Mouse (Mus musculus): ENCODE measurements around the gene Nek5.
"Not testable (repeated sequence)": the region's sequence is repeated elsewhere in the genome, so short reads cannot be mapped to it uniquely, and the experiment has no call there.

The Nek5 gene

DNA sequence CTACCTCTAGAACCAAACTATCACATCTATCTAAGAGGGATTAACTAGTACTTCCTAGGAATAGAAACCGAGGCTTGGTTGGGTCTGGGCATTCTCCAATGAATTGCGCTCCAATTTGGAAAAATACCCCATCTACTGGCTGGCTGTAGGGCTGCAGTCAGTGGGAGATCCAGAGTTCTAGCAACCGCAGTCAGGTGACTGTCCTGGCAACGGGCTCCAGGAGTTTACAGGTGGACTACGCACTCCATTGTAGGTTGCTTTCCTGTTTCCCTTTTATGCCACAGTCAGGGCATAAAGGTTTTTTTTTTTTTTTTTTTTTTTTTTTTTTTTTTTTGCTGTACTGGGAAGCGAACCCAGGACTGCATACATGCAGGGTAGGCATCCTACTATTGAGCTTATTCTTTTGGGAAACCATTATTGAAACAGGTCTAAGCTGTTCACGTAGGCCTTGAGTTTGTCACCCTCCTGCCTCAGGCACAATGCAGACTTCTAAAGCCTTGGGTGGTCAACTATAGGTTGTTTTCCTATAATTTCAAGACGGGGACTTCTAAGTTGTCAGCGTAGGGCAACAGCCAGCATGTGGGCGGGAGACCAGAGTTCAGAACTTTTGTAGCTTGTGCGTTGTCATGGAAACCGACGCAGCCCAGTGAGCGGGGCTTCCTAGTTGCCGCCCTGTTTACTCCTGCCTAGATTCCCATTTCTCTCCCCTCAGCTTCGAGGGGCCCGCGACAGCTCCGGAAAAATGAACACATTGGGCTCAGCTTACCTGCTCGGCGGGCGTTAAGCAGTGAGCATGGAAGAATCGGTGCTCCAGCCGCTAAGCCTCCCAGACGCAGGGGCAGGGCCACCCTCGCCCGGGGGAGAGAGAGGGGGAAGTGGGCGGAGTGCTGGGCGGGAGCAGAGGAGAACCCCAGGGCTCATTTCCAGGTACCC, at the start of gene Nek5:
TSS of gene Nek5 (minus strand) at position 834 of the 933 bp plus-strand sequence.
- DNase-seq (ENCODE audit: low spot score in 2 of 2) = no peak

DNA sequence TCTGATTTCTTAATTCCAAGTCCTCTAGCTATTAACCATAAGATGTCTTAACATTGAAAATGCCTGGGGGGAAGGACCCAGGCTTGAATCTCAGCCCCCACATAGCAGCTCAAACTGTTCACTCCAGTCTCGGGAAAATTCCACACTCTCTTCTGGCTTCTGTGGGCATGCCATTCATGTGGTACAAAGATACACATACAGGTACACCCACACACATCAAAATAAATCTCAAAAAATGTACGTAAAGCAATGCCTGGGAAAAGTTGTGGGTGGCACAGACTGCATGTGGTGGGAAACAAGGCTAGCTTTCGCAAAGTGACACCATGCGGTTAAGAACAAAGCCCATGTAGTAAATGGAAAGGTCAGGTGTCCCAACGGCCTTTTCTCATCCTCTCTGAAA, 44.3 kb upstream of the Nek5 start:
- peak in 1 of 2 experiments; percentile 45 for DNase-seq (ENCODE audit: low spot score in 2 of 2)

DNA sequence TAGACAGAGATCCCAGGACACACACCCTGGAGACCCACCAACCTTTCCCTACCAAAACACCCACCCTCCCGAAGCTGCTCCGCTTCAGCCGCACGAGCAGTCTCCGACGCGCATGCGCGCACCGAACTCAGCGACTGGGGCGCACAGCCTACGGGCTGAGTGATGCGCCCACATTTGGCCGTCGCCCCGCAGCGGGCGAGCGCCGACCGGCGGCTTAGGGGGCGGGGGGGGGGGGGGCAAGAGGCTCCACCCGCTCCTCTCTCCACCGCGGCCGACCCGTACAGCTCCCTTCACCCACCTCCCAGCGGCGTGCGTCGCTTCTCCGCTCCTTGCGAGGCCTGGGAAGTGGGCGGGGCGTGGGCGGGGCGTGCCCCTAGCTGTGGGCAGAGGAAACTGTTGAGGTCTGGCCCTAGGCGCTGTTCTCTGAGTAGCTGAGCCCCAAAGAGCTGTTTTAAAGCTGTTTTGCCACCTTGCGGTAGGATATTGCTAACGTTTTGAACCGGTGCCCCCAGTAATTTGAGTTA, 41.3 kb upstream of the Nek5 start, which contains the start of gene Nek3:
TSS of gene Nek3 (minus strand) at position 356 of the 524 bp plus-strand sequence.
- DNase-seq (ENCODE audit: low spot score in 2 of 2) = peak; percentile 64 to 65

DNA sequence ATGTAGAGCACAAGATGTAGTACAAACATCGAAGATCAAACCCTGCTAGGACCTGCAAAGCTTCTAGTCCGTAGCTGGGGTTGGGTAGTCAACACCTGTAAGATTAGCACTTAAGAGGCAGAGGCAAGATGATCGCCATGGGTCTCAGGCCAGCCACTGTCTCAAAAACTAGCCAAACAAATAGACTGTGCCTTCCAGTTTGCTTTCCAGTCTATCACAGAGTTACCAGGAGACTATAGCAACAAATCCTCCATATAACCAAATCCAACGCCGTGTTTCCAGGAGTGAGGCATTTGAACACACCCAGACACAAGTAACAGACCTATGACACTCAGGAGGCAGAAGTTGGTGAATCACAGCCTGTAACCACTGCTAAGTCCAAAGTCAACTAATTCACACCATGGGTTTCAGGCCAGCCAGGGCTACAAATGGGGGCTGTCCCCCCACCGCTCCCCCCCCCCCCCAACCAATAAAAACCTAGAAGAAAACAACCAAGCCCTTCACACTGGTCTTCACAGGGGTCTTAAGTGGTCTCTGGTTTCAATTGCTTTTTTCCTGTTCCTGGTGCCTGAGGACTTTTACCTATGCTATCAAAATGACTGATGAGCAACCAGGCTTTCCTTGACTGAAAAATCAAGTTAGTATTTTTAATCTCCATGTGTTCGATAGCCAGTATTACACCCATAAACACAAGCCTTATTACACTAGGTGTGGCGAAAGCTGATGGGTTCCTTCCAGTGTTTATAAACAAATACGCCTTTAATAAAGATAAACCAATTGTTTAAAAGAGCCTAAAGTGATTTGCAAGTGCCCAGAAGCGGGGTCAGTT, 40.6 kb upstream of the Nek5 start:
- DNase-seq (ENCODE audit: low spot score in 2 of 2) = no peak

DNA sequence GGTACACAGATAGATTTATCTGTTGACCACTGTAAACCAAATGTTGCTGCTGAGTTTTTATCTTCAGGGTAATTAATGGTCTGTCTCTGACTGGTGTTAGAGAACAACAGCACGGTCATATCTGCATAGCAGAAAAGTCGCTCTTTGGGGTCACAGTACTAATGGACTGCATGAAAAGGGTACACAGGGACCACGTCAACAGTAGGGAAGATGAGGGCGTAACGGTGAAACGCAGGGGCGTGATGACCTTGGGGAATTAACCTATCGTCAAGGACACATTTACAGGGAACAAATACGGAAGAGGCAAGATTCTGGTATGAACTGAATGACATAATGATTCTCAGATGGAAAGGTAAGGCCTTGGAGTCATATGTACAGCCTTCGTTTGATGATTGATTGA, 39.6 kb upstream of the Nek5 start:
- no peak for DNase-seq (ENCODE audit: low spot score in 2 of 2)

DNA sequence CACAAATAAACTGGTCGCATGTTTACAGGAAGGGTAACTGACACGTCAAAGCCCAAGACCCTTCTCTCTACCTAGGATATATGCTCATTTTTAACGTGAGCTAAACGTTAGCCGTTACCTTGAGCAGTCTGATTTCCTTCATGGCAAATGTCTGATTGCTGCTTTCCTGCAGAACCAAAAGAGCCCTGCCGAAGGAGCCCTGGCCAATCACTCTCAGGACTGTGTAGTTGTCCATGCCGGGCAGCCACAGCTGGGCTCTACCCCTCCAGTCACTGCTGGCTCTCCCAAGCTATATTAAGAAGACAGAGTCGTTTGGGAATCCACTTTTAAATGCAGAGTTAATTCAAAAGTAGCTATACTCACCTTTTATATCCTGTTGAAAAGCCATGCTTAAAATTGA, 37.4 kb upstream of the Nek5 start:
- DNase-seq (ENCODE audit: low spot score in 2 of 2) = no peak

DNA sequence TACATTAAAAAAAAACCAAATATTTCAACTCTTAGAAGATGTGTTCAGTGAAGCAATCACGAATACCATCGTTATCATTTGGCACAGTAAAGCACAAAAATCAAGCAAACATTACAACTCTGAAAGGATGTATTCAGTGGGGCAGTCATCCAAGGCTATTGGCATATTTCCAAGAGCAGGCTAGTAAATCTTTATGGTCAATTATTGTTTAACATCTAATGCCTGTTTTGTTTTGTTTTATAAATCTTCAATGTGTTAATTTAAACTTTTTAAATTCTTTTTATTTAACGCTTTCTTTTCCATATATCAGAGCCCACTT, 25.5 kb upstream of the Nek5 start:
- DNase-seq (ENCODE audit: low spot score in 2 of 2) = no peak

DNA sequence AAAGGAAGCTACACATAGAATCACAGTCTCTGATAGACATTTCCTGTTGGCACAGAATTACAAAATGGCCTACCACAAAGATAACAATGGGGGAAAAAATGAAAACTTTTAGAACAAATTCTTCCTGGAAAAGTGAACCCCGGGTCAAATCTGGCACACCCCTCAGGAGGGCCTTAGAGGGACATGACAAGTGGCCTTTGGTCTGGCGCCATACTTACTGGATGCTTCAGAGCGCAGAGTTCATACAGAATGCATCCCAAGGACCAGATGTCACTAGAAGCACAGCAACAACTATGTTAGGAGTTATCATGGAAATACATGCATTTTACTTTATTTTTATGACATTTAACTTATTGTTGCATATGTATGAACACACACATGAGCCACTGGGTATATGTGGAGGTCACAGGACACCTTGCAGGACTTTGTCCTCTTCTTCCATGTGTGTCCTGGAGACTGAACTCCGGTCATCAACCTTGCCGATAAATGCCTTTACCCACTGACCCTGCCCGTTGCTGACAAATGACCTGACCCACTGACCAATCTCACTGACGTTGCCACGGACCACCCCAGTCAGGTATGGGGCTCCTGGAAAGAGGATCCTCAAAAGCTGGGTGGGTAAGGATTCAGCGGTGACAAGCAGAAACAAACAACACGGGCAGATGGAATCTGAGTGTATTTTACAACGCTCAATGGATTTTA, 24.9 kb upstream of the Nek5 start:
- no peak for DNase-seq (ENCODE audit: low spot score in 2 of 2)

DNA sequence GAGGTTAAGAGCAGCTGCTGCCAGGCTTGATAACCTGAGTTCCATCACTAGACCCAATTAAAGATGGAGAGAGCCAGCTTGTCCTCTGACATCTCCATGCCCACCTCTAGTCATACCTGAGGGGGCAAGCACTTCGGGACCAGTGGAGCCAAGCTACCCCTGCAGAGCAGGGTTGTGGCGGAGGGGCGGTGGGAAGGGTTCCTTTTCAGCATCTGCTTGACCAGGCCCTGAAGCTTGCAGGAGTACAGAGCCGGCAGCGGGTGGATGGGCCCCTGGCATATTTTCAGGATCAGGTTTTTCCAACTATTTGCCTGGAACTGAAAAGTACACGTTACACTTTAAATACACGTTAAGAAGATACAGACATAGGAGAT, 23.5 kb upstream of the Nek5 start:
- DNase-seq (ENCODE audit: low spot score in 2 of 2) = no peak

DNA sequence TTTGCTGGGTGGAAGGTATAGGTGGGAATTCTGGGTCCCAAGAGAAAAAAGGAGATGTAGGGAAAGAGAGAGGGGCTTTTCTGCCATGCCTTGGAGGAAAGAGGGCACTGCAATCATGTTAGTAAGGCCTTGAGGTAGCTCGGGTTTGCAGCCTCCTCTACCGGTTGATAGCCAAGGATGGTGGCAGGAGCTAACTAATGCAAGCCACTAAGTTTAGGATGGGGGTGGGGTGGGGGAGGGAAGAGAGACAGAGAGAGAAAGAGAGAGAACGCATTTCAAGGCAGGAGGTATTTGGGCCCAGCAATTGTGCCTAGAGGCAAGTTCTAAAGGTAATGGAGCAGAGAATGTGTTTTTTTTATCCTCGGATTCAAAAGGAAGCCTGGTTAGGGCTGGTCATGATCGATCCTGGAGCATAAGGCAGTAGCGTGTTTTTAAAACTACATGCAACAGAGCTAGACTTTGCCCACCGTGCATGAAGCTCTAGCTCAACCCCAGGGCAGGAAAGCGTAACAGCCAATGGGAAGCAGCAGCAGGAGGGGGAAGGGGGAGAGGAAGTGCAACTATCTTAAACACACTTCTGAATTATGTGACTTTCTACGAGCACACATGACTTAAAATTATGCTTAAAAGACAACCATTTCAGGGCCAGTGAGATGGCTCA, 23.0 kb upstream of the Nek5 start:
- DNase-seq (ENCODE audit: low spot score in 2 of 2) = no peak

DNA sequence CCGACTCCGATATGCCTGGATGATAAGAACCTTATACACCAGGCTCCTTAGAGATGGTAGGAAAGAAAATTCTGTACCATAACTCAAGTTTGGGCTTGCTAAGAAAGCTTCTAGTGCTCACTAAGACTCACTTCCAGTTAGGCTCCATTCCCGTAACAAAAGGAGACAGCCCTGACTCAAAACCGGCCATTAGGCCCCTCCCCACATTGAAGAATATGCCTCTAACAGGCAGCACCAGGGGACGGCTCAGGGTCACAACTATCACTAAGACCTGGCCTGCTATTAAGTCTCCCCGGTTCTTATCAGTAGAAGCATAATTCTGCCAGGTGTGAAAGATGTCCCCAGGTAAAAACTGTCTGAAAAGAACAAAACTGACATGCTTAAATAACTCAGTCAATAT, 21.0 kb upstream of the Nek5 start:
- no peak for DNase-seq (ENCODE audit: low spot score in 2 of 2)

DNA sequence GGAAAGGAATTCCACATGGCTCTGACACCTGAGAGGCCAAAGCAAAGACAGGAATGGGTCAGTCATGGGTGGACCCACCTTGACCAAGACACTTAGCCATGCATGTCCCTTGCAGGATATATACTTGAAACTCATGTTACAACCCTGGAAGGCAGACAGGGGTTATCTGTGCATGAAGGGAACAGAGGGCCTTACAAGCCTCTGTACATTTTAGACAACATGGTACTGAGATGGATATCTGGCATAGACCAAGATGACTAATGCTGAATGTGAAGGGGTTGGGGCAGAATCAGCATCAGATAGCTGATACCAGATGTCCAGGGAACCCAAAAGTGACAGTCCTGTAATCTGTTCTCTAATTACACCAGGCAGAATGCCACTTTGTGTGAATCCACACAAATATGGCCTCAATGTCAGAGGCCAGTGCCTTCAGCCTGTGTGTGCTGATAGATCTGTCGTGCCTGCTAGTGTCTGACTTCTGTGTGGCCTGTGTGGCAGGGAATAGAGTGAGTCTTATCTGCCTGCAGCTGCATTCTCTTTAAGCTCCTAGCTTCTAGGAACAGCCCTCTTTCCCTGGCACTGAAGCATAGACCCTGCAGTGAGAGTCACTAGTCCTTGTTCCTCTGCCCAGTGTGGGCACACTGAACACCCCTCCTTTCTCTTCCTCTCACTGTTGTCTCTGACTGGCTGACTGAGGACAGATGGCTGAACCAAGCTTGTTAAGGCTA, 19.1 kb upstream of the Nek5 start:
- no peak for DNase-seq (ENCODE audit: low spot score in 2 of 2)

DNA sequence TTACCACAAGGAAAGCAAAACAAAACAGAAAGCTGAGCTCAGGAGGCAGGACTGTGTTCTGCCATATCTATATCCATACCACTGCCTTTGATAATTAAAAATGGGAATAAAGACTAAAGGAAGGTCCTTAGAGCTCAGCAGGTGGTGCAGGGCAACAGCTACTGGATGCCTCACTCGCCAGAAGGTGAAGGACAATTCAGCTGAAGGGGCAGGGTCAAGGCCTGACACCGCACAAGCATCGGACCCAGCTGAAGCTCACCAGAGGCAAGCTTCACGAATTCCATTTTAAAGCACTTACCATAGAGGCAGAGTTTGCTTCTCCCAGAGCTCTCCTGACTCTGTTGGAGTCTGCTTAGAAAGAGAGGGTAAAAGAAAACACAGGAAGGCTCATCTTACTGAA, 17.7 kb upstream of the Nek5 start:
- DNase-seq (ENCODE audit: low spot score in 2 of 2) = no peak

DNA sequence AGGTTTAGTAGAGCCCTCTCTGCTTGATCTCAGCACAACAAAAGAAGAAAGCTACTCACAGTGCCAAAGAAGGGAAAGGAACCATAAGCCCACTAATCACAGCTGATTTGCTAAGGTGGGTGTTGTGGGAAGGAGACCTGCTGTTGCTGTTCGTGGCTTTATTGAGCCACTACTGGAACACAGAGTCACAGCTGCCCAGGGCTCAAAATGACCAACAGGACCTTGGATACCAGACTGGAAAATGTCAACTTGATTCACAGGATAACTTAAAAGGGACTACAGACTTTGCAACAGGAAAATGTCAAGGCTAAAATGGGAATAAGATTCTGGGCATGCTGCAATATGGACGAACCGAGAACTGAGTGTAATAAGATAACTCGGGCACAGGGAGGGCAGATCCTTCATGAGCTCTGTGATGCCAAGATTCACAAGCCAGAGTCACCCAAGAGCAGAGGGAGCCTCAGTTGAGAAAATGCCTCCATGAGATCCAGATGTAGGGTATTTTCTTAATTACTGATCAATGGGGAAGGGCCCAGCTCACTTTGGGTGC, 17.1 kb upstream of the Nek5 start:
- no peak for DNase-seq (ENCODE audit: low spot score in 2 of 2)

DNA sequence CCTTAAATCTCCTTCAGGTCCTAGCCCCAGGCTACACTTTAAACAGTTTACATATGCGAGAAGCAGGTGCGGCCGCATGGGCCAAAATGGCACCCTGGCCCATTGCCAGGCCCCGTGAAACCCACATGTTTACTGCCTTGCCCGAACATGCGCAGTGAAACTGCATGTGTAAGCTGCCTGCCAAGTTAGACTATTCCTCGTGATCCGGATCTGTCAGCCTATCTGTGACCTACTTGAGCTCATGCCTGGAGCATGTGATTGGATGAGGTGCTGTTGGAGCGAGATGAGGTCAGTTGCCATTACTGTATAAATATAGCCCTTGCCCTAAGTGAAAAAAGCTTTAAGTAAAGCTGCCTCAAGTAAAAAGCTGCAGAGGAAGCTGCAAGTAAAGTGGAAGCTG, 11.6 kb upstream of the Nek5 start:
- DNase-seq (ENCODE audit: low spot score in 2 of 2) = not testable (repeated sequence)

DNA sequence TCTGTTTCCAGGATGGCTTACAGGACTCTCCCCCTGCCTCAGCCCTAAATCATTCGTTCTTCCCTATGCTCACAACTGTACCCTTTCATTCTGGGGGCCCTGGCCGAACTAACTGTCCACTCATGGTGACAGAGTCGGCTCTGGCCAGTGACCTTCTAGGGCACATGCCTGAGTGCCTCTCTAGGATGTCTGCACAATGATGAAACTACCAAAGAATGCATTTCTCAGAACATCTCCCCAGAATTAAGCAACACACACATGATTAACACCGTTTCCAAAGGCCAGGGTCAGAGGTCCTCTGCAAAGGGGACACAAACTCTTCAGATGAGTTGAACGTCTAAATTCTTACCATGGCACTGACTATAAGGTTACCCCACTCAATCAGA, 9.9 kb upstream of the Nek5 start:
- DNase-seq (ENCODE audit: low spot score in 2 of 2) = no peak

DNA sequence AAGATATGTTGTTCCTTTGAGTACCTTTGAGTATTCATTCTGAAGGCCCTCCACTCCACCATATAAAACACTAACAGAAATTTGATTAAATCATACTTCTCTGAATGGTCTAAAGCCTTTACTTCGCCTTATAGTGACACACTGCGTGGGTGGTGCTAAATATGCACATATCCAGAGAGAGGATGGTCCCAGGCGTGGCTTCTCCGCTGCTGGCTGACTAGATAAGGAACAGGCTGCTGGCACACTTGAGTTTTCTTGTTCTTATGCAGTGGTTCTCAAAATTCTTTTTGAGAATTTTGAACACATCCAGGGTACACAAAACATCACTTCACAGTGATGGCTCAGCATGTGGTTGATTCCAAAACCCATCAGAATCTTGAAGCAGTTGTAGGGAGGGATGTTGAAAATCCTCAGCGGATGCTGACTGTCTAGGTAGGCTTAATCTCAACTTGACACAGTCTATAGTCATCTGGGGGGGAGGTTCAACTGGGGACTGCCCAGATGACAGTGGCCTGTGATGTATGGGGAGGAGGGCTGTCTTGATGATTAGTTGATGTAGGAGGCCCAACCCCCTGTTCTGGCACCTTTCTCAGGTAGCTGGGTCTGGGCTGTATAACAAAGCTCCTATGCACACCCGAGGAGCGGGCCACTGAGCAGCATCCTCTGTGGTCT, 9.4 kb upstream of the Nek5 start:
- DNase-seq (ENCODE audit: low spot score in 2 of 2) = no peak

DNA sequence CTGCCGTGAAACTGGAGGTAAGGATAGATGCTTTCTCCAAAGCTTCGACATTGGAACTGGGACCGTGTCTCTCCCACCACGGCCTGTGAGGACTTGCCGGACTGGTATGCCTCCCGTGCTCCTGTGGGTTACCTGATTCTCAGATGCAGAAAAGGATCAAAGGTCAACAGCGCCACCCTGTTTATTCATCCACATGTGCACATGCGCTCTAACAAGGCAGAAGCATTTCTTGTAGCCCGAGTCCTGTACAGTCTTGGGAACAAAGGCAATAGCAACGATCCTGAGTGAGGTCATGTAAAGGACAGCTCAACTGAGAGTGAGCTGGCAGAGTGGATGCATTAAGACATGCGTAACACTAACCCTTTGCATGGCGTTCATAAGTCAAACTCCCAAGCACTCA, 7.2 kb upstream of the Nek5 start:
- DNase-seq (ENCODE audit: low spot score in 2 of 2) = no peak

DNA sequence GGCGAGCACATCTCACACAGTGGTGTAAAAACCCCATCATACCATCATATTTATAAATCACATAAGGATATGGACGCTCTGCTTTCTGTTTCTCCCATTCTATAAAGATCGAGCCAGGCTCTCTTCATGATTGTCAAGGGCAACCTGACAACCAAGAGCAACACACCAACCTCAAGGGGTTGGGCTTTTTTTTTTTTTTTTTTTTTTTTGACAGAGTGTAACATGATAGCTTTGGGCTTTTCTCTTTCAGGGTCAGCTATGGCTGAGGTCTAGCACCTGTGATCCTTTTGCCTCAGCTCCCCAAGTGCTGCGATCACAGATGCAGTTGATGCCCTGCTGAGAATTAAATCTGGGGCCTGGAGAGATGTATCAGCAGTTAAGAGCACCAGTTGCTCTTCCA, 17.8 kb downstream of the Nek5 start:
- no peak for DNase-seq (ENCODE audit: low spot score in 2 of 2)

DNA sequence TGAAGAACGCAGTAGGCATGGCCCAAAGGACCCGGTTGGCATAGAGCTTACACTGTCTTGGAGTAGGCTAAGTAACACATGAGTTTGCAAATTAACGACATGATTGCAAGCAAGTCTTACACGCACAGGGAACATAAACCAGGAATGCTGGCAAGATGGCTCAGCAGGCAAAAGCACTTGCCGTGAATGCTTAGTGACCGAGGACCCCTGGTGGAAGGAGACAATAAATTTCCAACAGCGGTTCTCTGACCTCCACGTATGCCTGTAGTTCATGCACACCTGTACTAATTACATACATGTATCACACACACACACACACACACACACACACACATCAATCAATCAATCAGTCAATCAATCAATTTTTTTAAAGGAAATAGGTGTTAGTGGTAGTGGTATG, 33.3 kb downstream of the Nek5 start:
- no peak for DNase-seq (ENCODE audit: low spot score in 2 of 2)

Measured in right cerebral cortex, postnatal 36 days (tissue).